Mouse (Mus musculus): ENCODE measurements around the gene Klhl29. TPM values are rescaled to one million over a fixed set of nuclear protein-coding genes. Genes with fewer than 3 reads are reported as not detected.

Klhl29 gene
- polyA plus RNA-seq, 1 experiment from 2014 or later = 4.0 TPM

DNA sequence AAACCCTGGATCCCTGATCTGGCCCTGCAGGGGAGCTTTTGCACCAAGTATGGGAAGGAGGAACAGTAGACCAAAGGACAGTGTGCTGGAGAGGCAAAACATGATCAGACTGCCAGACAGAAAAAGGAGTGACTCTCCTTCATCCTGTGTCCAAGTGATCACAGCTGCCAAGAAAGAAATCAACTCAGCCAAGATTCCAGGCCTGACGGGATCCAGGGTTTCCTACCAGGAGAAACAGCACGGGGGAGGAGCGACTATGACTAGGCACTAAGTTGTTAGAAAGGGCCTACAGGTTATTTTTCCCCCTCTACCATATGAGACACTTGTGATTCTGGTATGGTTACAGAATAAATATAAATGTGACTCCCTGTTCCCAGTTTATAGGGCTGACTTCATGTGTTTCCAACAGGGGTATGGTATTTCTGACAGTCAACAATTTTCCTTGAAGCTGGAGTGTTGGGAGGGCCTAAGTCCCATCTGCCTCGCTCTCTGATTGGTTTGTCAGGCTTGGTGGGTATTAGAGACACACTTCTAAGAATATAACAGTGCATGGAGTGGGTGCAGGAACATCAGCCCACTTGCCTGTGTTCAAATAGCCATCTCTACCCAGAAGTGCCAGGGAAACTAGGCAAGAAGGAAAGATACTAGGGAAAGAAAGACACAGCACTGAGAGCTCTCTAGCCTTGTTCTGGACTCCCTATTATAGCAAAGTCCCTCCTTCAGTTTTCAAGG, 102.0 kb downstream of the Klhl29 start:
- H3K4me1 ChIP-seq (ENCODE audit: control insufficient read depth, insufficient read depth, low read length) = peaks cover 32% of the 10 kb centered on the region
- 83% methylated on average over 4 of the region's 4 CpGs for WGBS
- no peak overlapping the region for H3K4me3 ChIP-seq (ENCODE audit: low read depth, low read length)
- no peaks in the 10 kb centered on the region for H3K27me3 ChIP-seq (ENCODE audit: control insufficient read depth, insufficient read depth, low read depth, low read length)
- ATAC-seq = no peak
- no peak overlapping the region for H3K4me2 ChIP-seq (ENCODE audit: low read length)
- H3K36me3 ChIP-seq (ENCODE audit: control insufficient read depth, insufficient read depth, low read length) = no peaks in the 10 kb centered on the region
- no peak overlapping the region for H3K27ac ChIP-seq (ENCODE audit: low read length)
- H3K9me3 ChIP-seq (replicated peaks; ENCODE audit: control insufficient read depth, low read length, poor library complexity, severe bottlenecking) = no peaks in the 10 kb centered on the region
- H3K9ac ChIP-seq (ENCODE audit: low read depth, low read length) = no peak overlapping the region

DNA sequence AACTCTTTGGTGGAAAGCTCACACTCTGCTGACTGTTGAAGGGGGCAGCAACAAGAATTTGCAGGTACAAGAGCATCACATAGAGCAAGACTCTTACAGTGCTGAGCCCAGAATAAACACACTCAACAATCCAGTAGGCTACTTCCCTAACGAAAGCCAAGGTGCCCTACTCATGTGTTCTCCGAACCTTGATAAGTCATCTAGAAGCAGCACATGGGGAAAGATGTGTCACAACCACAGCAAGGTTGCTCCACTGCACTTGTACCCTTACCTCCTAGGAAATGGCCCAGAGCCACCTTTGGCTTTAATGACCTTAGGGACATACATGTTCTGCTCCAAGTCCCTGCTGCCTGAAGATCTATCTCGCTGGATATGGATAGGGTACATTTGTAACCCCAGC, 105.0 kb downstream of the Klhl29 start:
- no peak for ATAC-seq
- H3K4me1 ChIP-seq (ENCODE audit: control insufficient read depth, insufficient read depth, low read length) = peaks cover 40% of the 10 kb centered on the region
- no peak overlapping the region for H3K27ac ChIP-seq (ENCODE audit: low read length)
- H3K9ac ChIP-seq (ENCODE audit: low read depth, low read length) = no peak overlapping the region
- H3K27me3 ChIP-seq (ENCODE audit: control insufficient read depth, insufficient read depth, low read depth, low read length) = no peaks in the 10 kb centered on the region
- H3K36me3 ChIP-seq (ENCODE audit: control insufficient read depth, insufficient read depth, low read length) = no peaks in the 10 kb centered on the region
- 96% methylated on average over 3 of the region's 3 CpGs for WGBS
- H3K4me3 ChIP-seq (ENCODE audit: low read depth, low read length) = no peak overlapping the region
- H3K9me3 ChIP-seq (replicated peaks; ENCODE audit: control insufficient read depth, low read length, poor library complexity, severe bottlenecking) = no peaks in the 10 kb centered on the region
- H3K4me2 ChIP-seq (ENCODE audit: low read length) = no peak overlapping the region

DNA sequence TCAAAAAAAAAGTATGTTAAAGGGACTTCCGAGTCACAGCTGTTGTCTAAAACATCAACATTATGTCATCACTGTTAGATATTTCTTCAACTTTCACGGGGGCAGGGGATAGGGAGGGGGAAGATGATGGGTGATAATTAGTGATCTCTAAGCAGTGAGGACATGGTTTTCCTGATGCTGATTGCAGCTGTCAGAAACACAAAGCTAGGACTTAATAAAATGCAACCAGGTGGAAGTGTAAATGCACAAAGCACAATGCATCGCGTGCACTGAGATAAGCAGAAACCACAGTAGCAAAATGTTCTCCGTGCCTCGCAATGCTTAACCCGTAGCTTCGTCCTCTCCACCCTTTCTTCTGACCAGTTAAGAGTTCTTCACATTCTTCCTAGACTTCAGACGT, 105.5 kb downstream of the Klhl29 start:
- peaks cover 36% of the 10 kb centered on the region for H3K4me1 ChIP-seq (ENCODE audit: control insufficient read depth, insufficient read depth, low read length)

DNA sequence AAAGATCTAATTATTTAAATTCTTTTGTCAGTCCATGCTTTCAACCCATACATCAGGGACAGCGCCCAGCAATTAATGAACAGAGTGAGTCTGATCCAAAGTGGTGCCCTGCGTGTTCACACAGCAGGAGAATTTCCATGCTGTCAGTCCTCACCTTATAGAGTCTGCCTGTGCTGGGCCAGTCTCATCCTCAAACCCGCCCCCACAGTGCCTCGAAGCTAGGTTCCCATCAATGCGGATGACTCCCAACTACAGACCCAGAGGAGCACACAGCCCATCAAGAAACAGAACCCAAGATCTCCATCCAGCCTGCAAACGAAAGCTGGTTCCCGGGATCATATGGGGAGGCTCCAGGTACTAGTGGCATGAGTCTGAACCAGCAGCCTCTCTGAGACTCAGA, 106.4 kb downstream of the Klhl29 start:
- no peak overlapping the region for H3K27ac ChIP-seq (ENCODE audit: low read length)
- ATAC-seq = peak; percentile 17; the same call in 1 of the 2 replicates
- H3K4me1 ChIP-seq (ENCODE audit: control insufficient read depth, insufficient read depth, low read length) = peaks cover 30% of the 10 kb centered on the region
- no peak overlapping the region for H3K4me3 ChIP-seq (ENCODE audit: low read depth, low read length)
- no peaks in the 10 kb centered on the region for H3K27me3 ChIP-seq (ENCODE audit: control insufficient read depth, insufficient read depth, low read depth, low read length)
- H3K9ac ChIP-seq (ENCODE audit: low read depth, low read length) = no peak overlapping the region
- no peak overlapping the region for H3K4me2 ChIP-seq (ENCODE audit: low read length)
- 69% methylated on average over 7 of the region's 7 CpGs for WGBS
- no peaks in the 10 kb centered on the region for H3K9me3 ChIP-seq (replicated peaks; ENCODE audit: control insufficient read depth, low read length, poor library complexity, severe bottlenecking)
- H3K36me3 ChIP-seq (ENCODE audit: control insufficient read depth, insufficient read depth, low read length) = no peaks in the 10 kb centered on the region

More for the DNA sequence above, 105.5 kb downstream of the Klhl29 start:
- no peak overlapping the region for H3K9ac ChIP-seq (ENCODE audit: low read depth, low read length)
- H3K4me3 ChIP-seq (ENCODE audit: low read depth, low read length) = no peak overlapping the region
- H3K4me2 ChIP-seq (ENCODE audit: low read length) = no peak overlapping the region
- no peak for ATAC-seq
- H3K27me3 ChIP-seq (ENCODE audit: control insufficient read depth, insufficient read depth, low read depth, low read length) = no peaks in the 10 kb centered on the region
- no peaks in the 10 kb centered on the region for H3K36me3 ChIP-seq (ENCODE audit: control insufficient read depth, insufficient read depth, low read length)
- H3K27ac ChIP-seq (ENCODE audit: low read length) = no peak overlapping the region
- WGBS = 59% methylated on average over 9 of the region's 9 CpGs
- H3K9me3 ChIP-seq (replicated peaks; ENCODE audit: control insufficient read depth, low read length, poor library complexity, severe bottlenecking) = no peaks in the 10 kb centered on the region

DNA sequence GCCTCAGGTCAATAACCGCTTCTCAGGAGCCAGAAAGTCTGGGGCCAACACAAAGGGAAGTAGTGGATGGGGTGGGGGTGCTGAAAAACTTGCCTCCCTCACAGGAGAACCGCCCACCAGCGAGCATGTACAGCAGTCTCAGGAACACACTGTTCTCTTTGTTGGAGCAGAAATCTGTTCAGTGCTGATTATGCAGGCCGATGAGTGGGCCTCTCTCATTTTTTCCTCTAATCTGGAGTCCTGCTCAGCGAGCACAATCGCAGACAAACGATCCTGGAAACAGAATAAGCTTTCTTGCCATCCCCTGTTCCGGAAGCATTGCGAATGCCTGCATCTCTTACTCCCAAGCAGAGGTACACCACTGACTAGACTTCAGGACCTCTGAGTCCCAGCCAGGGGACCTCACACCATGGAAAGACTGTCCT, 107.3 kb downstream of the Klhl29 start:
- H3K9me3 ChIP-seq (replicated peaks; ENCODE audit: control insufficient read depth, low read length, poor library complexity, severe bottlenecking) = no peaks in the 10 kb centered on the region
- H3K4me3 ChIP-seq (ENCODE audit: low read depth, low read length) = no peak overlapping the region
- peak; percentile 66 for ATAC-seq
- H3K4me1 ChIP-seq (ENCODE audit: control insufficient read depth, insufficient read depth, low read length) = peaks cover 30% of the 10 kb centered on the region
- no peaks in the 10 kb centered on the region for H3K36me3 ChIP-seq (ENCODE audit: control insufficient read depth, insufficient read depth, low read length)
- H3K4me2 ChIP-seq (ENCODE audit: low read length) = peak overlapping the region; percentile 3; the same call in 1 of the 2 replicates
- H3K27ac ChIP-seq (ENCODE audit: low read length) = peak overlapping the region; percentile 62
- H3K9ac ChIP-seq (ENCODE audit: low read depth, low read length) = peak overlapping the region; percentile 18; the same call in 1 of the 2 replicates
- no peaks in the 10 kb centered on the region for H3K27me3 ChIP-seq (ENCODE audit: control insufficient read depth, insufficient read depth, low read depth, low read length)
- WGBS = 13% methylated on average over 9 of the region's 9 CpGs

DNA sequence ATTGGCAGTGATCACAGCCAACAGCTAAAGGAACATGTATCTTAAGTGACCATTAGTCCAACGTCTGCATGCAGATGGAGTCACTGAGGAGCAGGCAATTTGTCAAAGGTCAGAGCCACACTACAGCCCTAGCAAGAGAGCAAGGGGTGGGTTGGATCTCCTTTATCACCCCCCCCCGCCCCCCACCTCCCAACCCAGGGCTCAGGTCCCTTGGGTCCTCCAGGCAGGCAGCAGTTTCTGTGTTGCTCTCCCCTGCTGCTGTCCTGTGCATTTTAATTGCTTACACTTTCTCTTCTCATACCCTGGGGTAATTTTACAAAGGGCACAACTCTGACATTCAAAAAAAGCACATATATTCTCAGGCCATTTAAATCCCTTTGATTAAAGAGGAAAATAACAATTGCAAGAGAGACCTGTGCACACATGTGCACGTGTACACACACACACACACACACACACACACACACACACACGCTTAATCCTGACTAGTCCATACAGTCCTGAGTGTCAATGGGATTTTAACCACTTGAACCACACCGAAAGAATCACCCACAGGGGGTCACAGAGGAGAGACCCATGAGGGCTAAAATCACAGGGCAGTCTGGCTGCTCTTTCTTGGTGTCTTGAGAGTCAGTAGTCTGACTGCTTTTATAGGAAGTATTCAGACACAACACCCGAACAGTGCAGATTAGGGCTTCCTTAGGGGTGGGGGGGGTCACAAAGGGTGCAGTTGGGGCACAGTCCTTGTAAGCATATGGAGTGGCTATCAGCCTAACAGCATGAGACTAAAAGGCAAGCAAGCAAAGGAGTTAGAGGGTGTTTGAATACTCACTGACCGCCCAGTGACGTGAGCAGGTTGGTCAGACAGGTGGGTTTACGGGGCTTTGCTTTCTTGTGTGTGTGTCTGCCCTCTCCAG, 108.0 kb downstream of the Klhl29 start:
- no peak overlapping the region for H3K4me3 ChIP-seq (ENCODE audit: low read depth, low read length)
- no peaks in the 10 kb centered on the region for H3K27me3 ChIP-seq (ENCODE audit: control insufficient read depth, insufficient read depth, low read depth, low read length)
- H3K4me2 ChIP-seq (ENCODE audit: low read length) = no peak overlapping the region
- WGBS = 41% methylated on average over 9 of the region's 9 CpGs
- no peaks in the 10 kb centered on the region for H3K36me3 ChIP-seq (ENCODE audit: control insufficient read depth, insufficient read depth, low read length)
- H3K9ac ChIP-seq (ENCODE audit: low read depth, low read length) = peak overlapping the region; percentile 18; the same call in 1 of the 2 replicates
- H3K9me3 ChIP-seq (replicated peaks; ENCODE audit: control insufficient read depth, low read length, poor library complexity, severe bottlenecking) = no peaks in the 10 kb centered on the region
- H3K4me1 ChIP-seq (ENCODE audit: control insufficient read depth, insufficient read depth, low read length) = peaks cover 30% of the 10 kb centered on the region
- H3K27ac ChIP-seq (ENCODE audit: low read length) = peak overlapping the region; percentile 62
- peak; percentile 38 for ATAC-seq

DNA sequence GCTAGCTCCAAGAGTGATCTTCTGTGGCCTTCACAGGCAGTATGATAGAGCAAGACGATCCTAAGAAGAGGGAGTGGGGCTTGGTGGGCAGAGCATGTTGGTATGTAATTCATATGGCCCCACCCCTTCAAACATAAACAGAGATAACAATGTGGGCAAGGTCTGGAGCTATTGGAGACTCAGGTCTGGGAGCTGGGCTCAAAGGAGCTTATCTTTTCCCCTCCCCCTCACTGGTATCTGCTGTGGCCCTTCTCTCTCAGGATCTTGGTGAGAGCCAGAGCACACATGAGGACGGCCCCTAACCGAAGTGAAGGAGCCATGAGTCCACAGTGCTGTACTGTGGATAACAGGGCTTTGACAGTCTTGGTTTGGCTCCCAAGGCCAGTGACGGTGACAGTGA, 108.7 kb downstream of the Klhl29 start:
- Histone ChIP-seq H3K27ac (ENCODE audit: low read length) (no peak overlapping the region), H3K9me3 (replicated peaks; ENCODE audit: control insufficient read depth, low read length, poor library complexity, severe bottlenecking) (no peaks in the 10 kb centered on the region), H3K36me3 (ENCODE audit: control insufficient read depth, insufficient read depth, low read length) (no peaks in the 10 kb centered on the region), H3K27me3 (ENCODE audit: control insufficient read depth, insufficient read depth, low read depth, low read length) (no peaks in the 10 kb centered on the region), H3K4me1 (ENCODE audit: control insufficient read depth, insufficient read depth, low read length) (peaks cover 30% of the 10 kb centered on the region), H3K9ac (ENCODE audit: low read depth, low read length) (no peak overlapping the region), H3K4me3 (ENCODE audit: low read depth, low read length) (no peak overlapping the region), H3K4me2 (ENCODE audit: low read length) (no peak overlapping the region)
- WGBS = 88% methylated on average over 4 of the region's 4 CpGs
- ATAC-seq = 0 out of 2 replicates have a peak, but pooled peaks have one; percentile 15

DNA sequence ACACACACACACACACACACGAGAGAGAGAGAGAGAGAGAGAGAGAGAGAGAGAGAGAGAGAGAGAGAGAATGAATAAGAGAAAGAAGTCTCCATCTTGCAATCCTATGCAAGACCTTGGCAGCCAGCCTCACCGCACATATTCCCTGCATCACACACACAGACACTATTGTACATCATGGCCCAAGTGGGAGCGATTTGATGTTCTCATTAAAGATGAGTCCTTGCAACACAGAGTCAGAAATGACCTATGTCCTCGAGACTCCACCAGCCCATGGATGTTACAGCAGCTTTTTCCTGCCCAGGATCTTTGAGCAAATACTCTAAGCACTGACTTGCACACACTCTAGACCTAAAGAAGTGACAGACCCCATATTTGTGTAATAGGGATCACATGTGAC, 114.0 kb downstream of the Klhl29 start:
- WGBS = 84% methylated on average over 4 of the region's 4 CpGs

DNA sequence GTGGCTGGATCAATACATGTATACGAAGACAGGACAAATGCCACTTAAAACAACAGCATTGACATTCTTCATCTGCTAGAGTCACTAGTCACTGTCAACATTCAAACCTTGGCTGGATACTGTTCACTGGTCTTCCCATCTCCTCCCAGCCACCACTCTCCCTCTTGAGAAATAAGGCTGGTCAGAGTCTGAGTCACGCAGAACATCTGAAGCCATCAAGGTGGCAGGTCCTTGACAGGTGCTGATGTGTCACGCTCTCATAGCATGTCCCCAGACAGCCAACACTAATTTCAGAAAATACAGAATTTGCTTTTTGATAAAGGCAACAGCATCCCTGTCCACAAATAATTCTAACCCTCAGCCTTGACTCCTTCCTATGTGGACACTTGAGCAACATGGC, 116.7 kb downstream of the Klhl29 start:
- ATAC-seq = no peak
- Histone ChIP-seq H3K9ac (ENCODE audit: low read depth, low read length) (no peak overlapping the region), H3K4me2 (ENCODE audit: low read length) (no peak overlapping the region), H3K4me3 (ENCODE audit: low read depth, low read length) (no peak overlapping the region), H3K9me3 (replicated peaks; ENCODE audit: control insufficient read depth, low read length, poor library complexity, severe bottlenecking) (no peaks in the 10 kb centered on the region), H3K4me1 (ENCODE audit: control insufficient read depth, insufficient read depth, low read length) (peaks cover 12% of the 10 kb centered on the region; the same call in 1 of the 2 replicates), H3K27me3 (ENCODE audit: control insufficient read depth, insufficient read depth, low read depth, low read length) (no peaks in the 10 kb centered on the region), H3K27ac (ENCODE audit: low read length) (no peak overlapping the region), H3K36me3 (ENCODE audit: control insufficient read depth, insufficient read depth, low read length) (no peaks in the 10 kb centered on the region)
- 89% methylated on average over 3 of the region's 3 CpGs for WGBS

More for the DNA sequence above, 114.0 kb downstream of the Klhl29 start:
- no peak overlapping the region for H3K4me3 ChIP-seq (ENCODE audit: low read depth, low read length)
- H3K27me3 ChIP-seq (ENCODE audit: control insufficient read depth, insufficient read depth, low read depth, low read length) = no peaks in the 10 kb centered on the region
- ATAC-seq = no peak
- no peaks in the 10 kb centered on the region; the same call in 1 of the 2 replicates for H3K4me1 ChIP-seq (ENCODE audit: control insufficient read depth, insufficient read depth, low read length)
- no peaks in the 10 kb centered on the region for H3K9me3 ChIP-seq (replicated peaks; ENCODE audit: control insufficient read depth, low read length, poor library complexity, severe bottlenecking)
- H3K36me3 ChIP-seq (ENCODE audit: control insufficient read depth, insufficient read depth, low read length) = no peaks in the 10 kb centered on the region
- H3K27ac ChIP-seq (ENCODE audit: low read length) = no peak overlapping the region
- no peak overlapping the region for H3K4me2 ChIP-seq (ENCODE audit: low read length)
- H3K9ac ChIP-seq (ENCODE audit: low read depth, low read length) = no peak overlapping the region
